Mouse (Mus musculus) frontal cortex, postnatal 10 days (tissue): Measurements from ENCODE around the gene Dusp21.

Experiments
- DNase-seq, 2 experiments: peaks; one replicate each; pipeline ENCODE4 v3.0.0; 2022; ENCODE audit warnings: low spot score in 2 of 2, mixed read lengths in 1 of 2

Gene Dusp21

GRCm38 (mm10) chrX:18145557-18145956 is at the start of gene Dusp21:
Dusp21 (plus strand) TSS chrX:18145857.
- DNase-seq, result no peak

DNA sequence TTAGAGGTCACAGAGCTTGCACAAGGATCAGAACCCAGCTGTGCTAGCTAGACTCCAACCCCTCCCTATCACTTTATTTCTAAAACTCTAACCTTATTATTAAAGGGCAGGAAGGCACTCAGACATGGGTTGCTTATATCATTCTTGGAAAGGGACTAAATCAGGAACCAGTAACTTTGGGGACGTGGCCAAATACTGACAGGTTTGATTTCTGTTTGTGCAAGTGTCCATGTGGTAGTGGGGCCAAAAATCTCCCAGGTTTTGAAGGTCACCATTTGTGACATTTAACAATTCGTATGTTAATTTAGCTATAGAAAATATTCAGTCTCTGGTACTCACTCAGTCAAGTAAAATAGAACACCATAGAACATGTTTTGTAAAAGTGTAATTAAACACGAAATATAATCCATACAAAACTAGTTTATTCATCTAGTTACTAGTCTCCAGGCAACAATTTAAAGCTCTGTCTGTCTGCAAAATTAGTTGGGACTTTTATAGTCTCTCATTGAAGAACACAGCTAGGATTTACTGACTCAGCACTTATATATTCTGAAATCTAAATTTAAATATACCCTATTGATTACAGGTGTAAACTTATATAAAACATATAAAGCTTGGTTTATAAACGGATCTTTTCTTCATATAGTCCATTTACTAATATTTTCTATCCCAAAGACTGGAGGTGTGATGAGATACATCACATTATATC is 15.2 kb downstream of the Dusp21 start:
- DNase-seq, result no peak

- DNase-seq, result peak in 1 of 2 experiments; percentile 28
Observed at GRCm38 (mm10) chrX:18161796-18162191, 16.1 kb downstream of the Dusp21 start.

- DNase-seq, result peak; percentile 99 to 100
Observed at GRCm38 (mm10) chrX:18162192-18162857, 16.7 kb downstream of the Dusp21 start, which contains the start of gene Kdm6a. Kdm6a (plus strand) TSS chrX:18162575.

GRCm38 (mm10) chrX:18162861-18163731 is 17.4 kb downstream of the Dusp21 start:
- peak; percentile 27 to 71 for DNase-seq

GRCm38 (mm10) chrX:18163917-18164624 is 18.4 kb downstream of the Dusp21 start:
- peak in 1 of 2 experiments; percentile 8 for DNase-seq

DNA sequence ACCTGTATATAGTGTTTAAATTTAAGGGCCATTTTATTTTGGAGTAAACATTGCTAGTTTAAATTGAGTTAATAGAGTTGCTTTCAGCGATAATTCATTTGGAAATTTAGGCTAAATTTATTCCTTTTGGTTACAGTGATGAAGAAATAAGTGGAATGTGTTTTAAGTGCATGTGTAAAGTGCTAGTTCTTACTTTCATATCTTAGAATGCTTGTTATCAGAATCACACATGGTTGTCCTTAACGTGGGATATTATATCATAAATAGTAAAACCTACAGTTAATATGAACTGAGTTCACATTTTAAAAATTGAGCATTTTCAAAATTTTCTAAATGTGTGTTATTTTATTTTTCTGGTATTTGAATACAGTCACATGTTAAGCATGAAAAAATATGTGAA is 19.5 kb downstream of the Dusp21 start:
- no peak for DNase-seq

DNA sequence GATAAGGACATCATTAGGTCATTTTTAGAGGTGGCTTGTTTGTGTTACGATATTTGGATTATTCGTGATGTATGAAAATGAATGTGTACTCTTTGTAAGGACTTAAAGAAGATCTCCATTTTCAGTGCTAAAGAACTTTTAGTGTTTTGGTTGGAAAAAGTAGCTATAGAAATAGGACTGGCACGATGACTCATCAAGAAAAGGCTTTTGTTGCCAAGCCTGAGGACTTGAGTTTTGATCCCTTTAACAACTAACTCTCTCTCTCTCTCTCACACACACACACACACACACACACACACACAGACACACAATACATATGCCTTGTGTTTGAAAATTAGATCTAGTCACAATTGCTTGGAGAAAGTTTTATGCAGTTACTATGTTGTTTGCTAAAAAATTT is 21.3 kb downstream of the Dusp21 start:
- DNase-seq, result no peak

DNA sequence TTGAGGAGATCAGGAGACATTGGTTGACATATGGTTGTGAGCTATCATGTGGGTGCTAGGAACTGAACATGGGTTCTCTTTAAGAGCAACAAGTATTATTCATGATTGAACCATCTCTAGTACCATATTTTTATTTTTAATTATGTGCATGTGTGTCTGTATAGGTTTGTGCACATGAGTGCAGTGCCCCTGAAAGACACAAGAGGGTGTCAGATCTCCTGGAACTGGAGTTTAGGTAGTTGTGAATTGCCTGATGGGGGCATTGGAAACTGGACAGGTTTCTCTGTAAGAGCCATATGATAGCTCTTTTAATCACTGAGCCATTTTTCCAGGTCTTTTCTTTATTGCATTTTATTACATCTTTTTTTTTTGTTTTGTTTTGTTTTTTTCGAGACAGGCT is 23.3 kb downstream of the Dusp21 start:
- no peak for DNase-seq

DNA sequence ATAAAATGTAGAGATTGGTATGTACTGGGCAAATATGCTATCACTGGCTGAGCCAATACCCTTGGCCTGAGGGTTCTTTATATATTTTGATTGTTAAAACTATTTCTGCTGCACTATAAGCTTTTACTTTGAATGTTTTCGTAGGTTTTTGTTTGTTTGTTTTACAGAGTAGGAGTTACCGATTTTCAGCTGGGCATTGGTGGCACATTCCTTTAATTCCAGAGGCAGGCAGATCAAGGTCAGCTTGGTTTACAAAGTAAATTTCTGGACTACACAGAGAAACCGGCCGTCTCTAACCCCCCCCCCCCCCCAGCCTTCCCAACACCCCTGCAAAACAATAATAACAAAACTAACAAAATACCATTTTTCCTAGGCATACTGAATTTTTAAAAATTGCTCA is 29.2 kb downstream of the Dusp21 start:
- no peak for DNase-seq

- DNase-seq, result no peak
Observed at GRCm38 (mm10) chrX:18177803-18178202, 32.1 kb downstream of the Dusp21 start.

- DNase-seq, result no peak
Observed at GRCm38 (mm10) chrX:18179492-18179891, 33.8 kb downstream of the Dusp21 start.

GRCm38 (mm10) chrX:18187203-18187602 is 41.5 kb downstream of the Dusp21 start:
- no peak for DNase-seq

DNA sequence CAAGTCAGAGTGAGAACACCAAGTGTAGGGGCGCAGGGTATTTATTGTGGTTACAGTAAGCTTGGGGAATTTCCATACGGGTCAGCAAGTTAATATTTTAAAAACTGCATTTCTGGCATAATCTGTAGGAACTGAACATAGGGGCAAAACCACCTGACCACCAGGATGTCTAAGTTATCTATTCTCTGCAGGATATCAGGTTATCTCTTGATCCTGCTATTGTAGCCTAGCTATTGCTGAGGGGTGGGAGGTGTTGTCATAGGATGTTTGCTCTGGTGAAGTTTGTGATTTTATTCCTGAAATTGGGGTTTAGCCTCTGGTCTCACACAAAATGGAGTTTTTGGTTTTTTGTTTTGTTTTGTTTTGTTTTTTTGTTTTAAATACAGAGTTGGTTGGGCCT is 42.6 kb downstream of the Dusp21 start:
- DNase-seq, result no peak
